Mouse (Mus musculus) hindbrain, embryonic 12.5 days (tissue): ENCODE data around the gene Perp. TPM values are rescaled to one million over a fixed set of nuclear protein-coding genes. Genes with fewer than 3 reads are reported as not detected.

ENCODE experiments used
- ATAC-seq: fragments of 200-750 bp; cut with Nextera tagmentation; 2 replicates; pipeline ENCODE4 v1.8.0; 2017; ENCODE audit warnings: moderate TSS enrichment; ENCODE audit not compliant: low FRiP score
- H3K27ac ChIP-seq: fragments of 300-500 bp; sonication (generic); 2 replicates; pipeline ENCODE4 v1.5.1; 2016; ENCODE audit warnings: mild to moderate bottlenecking
- H3K27me3 ChIP-seq: fragments of 300-500 bp; sonication (generic); 2 replicates; pipeline ENCODE4 v1.6.1; 2016; ENCODE audit warnings: mild to moderate bottlenecking
- H3K36me3 ChIP-seq: fragments of 300-500 bp; sonication (generic); 2 replicates; pipeline ENCODE4 v1.6.1; 2016; ENCODE audit warnings: mild to moderate bottlenecking
- H3K4me1 ChIP-seq: fragments of 300-500 bp; sonication (generic); 2 replicates; pipeline ENCODE4 v1.6.1; 2016
- H3K4me2 ChIP-seq: fragments of 300-500 bp; sonication (generic); replicated peaks from 2 replicates; pipeline ENCODE4 v1.6.1; 2016; ENCODE audit warnings: mild to moderate bottlenecking
- H3K4me3 ChIP-seq: fragments of 300-500 bp; sonication (generic); 2 replicates; pipeline ENCODE4 v1.5.1; 2016; ENCODE audit warnings: mild to moderate bottlenecking
- H3K9ac ChIP-seq: fragments of 300-500 bp; sonication (generic); 2 replicates; pipeline ENCODE4 v1.6.1; 2016; ENCODE audit warnings: mild to moderate bottlenecking, moderate library complexity
- H3K9me3 ChIP-seq: fragments of 300-500 bp; sonication (generic); replicated peaks from 2 replicates; pipeline ENCODE4 v1.6.1; 2016; ENCODE audit warnings: mild to moderate bottlenecking
- WGBS: fragments of 180-500 bp; shearing (Covaris S2); methylation state at CpG from one replicate; pipeline ENCODE4 v1.1.7; 2016; 5-methylcytosine and 5-hydroxymethylcytosine counted together
- polyA plus RNA-seq: library from polyadenylated mRNA; unstranded; fragments of >200 nt; fragmentation: Nextera tagmentation; extraction: Ambion mirVana; gene quantifications from 2 replicates; pipeline ENCODE4 v1.2.1, GENCODE M21; 2016

Gene Perp
- polyA plus RNA-seq, 1 experiment from 2014 or later = 11.8 TPM

DNA sequence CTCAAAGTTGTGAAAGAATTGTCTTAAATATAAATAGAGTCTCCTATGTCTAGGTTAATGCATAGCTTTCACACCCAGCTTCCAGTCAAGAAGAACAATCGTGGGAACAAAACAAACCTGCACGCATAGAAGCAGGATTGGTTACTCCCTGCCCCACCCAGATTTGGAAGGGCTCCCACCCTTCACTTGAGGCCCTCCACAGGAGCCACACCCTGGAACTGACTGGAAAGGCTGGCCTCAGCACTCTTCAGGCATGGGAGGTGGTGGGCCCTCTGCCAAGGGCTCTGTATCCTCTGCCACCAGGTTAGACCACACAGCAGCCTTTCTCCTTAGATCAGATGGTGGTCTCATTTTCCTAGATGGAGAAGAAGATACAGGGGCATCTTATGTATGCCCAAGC lies 26.2 kb downstream of the Perp start:
- no peaks in the 10 kb centered on the region for H3K36me3 ChIP-seq
- H3K4me2 ChIP-seq = no peak overlapping the region
- H3K4me1 ChIP-seq = no peaks in the 10 kb centered on the region
- H3K4me3 ChIP-seq = no peak overlapping the region
- no peak overlapping the region for H3K9ac ChIP-seq
- H3K27ac ChIP-seq = no peak overlapping the region
- WGBS = 89% methylated on average over 2 of the region's 2 CpGs
- no peaks in the 10 kb centered on the region for H3K9me3 ChIP-seq
- H3K27me3 ChIP-seq = no peaks in the 10 kb centered on the region
- no peak for ATAC-seq

DNA sequence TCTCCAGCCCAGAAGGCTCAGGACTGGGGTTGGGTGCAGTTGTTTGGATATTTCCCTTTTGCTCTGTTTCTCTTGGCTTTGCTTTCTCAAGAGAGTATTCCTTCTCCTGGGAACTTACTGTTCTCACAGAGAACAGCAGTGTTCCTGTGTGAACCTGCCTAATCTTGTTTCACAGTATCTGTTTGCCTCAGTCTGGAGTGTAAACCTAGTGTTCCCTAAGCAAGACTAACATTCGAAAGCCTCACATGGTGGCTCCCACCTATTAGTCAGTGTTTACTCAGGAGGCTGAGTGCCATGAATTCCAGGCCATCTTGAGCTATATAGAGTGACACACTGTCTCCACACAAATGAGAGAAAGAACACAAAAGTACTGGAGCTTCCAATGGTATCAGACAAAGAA lies 31.4 kb downstream of the Perp start:
- Histone ChIP-seq H3K9me3 (no peaks in the 10 kb centered on the region), H3K27ac (no peak overlapping the region), H3K4me2 (no peak overlapping the region), H3K27me3 (no peaks in the 10 kb centered on the region), H3K9ac (no peak overlapping the region), H3K4me1 (no peaks in the 10 kb centered on the region), H3K4me3 (no peak overlapping the region), H3K36me3 (no peaks in the 10 kb centered on the region)
- 56% methylated on average over 1 of the region's 1 CpGs for WGBS
- no peak for ATAC-seq

DNA sequence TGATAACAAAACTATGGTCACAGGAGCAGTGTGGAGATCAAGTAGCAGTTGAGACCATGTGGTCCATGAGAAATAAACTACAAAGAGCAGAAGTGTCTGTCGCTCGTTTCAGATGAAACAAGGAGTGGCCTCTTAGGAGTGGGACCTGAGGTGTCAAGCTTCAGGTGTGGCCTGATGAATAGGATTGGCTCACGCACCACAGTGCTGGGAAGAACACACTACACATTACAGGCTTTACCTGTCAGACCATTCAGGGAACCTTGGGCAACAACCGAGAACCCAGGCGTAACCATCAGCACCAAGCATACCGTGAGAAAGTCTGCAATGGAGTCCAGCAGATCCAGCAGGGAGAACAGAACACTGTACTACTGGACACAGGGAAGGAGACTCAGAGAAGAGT lies 33.3 kb downstream of the Perp start:
- ATAC-seq = no peak
- no peaks in the 10 kb centered on the region for H3K36me3 ChIP-seq
- H3K27ac ChIP-seq = no peak overlapping the region
- H3K9me3 ChIP-seq = no peaks in the 10 kb centered on the region
- H3K27me3 ChIP-seq = no peaks in the 10 kb centered on the region
- no peaks in the 10 kb centered on the region for H3K4me1 ChIP-seq
- no peak overlapping the region for H3K9ac ChIP-seq
- no peak overlapping the region for H3K4me2 ChIP-seq
- 94% methylated on average over 6 of the region's 6 CpGs for whole genome bisulfite sequencing
- H3K4me3 ChIP-seq = no peak overlapping the region

DNA sequence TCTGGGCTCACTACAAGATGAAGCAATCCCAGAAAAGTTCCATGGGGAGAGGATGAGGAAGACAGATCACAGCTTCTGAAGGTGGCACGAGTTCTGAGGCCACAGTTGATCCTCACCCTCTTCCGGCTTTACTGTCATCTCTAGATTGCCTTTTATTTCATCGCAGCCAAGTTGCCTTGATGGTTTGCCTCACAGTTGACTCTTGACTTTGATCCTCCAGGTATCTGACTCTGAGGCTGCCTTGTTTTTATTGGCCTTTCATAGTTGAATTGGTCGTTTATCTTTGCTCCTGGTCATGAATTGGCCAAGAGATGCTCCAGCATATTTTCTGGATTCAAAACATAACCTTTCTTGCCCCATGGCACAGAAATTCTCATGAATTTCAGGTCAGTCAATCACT lies 34.3 kb downstream of the Perp start:
- Histone ChIP-seq H3K4me2 (no peak overlapping the region), H3K4me1 (no peaks in the 10 kb centered on the region), H3K36me3 (no peaks in the 10 kb centered on the region), H3K27me3 (no peaks in the 10 kb centered on the region), H3K9ac (no peak overlapping the region), H3K4me3 (no peak overlapping the region), H3K9me3 (no peaks in the 10 kb centered on the region), H3K27ac (no peak overlapping the region)
- no peak for ATAC-seq
- 78% methylated on average over 4 of the region's 4 CpGs for WGBS

DNA sequence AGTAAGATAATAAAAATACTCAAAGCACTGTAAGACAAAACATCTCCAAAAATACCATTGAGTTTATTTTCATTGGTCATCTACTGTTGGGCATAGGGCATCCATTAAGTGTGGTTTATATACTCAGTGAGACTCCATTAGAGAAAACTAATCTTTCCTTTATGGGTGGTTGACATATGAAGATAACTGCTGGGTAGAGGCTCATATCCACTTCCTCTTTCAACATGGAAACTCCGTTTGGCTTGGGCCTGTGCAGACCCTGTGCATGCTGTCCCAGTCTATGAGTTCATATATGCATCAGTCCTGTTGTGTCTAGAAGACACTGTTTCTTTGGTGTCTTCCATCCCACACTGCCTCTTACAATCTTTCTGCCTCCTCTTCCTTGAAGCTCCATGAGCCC lies 34.9 kb downstream of the Perp start:
- Histone ChIP-seq H3K27ac (no peak overlapping the region), H3K4me3 (no peak overlapping the region), H3K9me3 (no peaks in the 10 kb centered on the region), H3K4me1 (no peaks in the 10 kb centered on the region), H3K9ac (no peak overlapping the region), H3K36me3 (no peaks in the 10 kb centered on the region), H3K4me2 (no peak overlapping the region), H3K27me3 (no peaks in the 10 kb centered on the region)
- WGBS = 100% methylated on average over 1 of the region's 1 CpGs
- no peak for ATAC-seq

DNA sequence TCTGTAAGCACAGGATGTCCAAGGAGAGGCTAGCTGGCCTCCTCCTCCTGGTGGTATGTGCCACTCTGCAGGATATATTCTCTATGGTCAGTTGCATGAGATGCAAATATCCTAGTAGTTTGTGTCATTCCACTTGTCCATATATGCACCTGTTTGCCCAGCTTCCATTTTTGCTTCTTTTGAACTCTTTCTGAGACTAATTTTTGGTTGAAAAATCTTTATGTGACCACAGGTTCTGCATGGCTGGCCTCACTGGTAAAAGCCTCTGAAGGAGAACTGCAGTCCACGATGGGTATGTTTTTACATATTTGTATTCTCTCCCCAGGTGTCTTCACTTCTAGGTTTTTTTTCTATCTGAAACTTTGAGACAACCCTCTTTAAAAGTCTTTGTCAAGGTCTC lies 37.4 kb downstream of the Perp start:
- H3K9me3 ChIP-seq = no peaks in the 10 kb centered on the region
- no peaks in the 10 kb centered on the region for H3K27me3 ChIP-seq
- no peak overlapping the region for H3K4me3 ChIP-seq
- no peak for ATAC-seq
- H3K9ac ChIP-seq = no peak overlapping the region
- no peak overlapping the region for H3K4me2 ChIP-seq
- H3K27ac ChIP-seq = no peak overlapping the region
- H3K4me1 ChIP-seq = no peaks in the 10 kb centered on the region
- 74% methylated on average over 1 of the region's 1 CpGs for WGBS
- H3K36me3 ChIP-seq = no peaks in the 10 kb centered on the region

DNA sequence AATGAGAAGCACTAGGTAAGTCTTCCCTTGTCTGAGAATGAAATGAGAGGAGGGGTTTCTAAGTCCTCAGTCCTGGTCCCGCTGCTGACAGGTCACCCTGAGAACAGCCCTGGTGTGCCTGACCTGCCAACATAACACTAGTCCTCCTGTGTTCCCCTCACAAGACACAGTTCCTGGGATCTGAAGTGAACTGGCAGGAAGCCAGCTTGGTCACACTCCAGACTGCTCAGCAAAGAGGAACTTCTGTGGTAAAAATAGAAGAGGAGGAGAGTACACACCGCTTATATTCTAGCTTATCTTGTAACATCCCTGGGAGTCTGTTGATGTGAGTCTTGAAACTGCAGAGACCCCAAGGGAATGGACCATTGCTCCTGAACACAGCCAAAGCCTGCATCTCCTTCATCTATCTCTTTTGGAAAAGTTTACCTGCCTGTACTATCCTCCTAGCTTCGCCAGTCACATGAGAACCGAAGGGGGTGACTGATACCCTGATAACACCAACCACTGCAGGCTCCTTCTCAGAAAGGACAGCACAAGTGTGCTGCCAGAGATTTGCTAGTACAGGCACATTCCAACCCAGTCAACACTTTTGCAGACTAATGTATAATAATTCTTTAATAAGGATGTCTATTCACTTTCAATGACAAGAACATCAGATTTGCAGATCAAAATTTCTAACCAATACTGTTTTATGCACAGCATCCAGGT lies 42.3 kb downstream of the Perp start:
- ATAC-seq = no peak
- no peaks in the 10 kb centered on the region for H3K36me3 ChIP-seq
- no peak overlapping the region for H3K4me3 ChIP-seq
- H3K9me3 ChIP-seq = no peaks in the 10 kb centered on the region
- no peak overlapping the region for H3K27ac ChIP-seq
- WGBS = 85% methylated on average over 4 of the region's 4 CpGs
- no peak overlapping the region for H3K9ac ChIP-seq
- H3K4me1 ChIP-seq = no peaks in the 10 kb centered on the region
- no peak overlapping the region for H3K4me2 ChIP-seq
- no peaks in the 10 kb centered on the region for H3K27me3 ChIP-seq

DNA sequence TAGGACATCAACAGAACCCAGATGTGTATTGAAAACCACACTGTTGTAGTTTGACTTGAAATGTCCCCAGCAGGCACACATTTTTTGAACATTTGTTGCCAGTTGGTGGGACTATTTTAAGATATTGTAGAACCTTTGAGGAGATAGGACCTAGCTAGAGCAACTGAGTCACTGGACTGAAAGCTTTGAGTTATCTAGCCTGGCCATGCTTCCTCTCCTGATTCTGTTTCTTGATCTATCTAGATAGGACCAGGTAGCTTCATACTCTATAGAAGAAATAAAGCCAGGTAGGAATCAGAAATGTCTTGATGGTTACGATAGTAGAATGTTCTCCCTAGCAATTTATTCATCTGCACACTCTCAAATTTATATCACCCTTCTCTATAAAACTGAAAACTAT lies 43.9 kb downstream of the Perp start:
- ATAC-seq = no peak
- H3K4me1 ChIP-seq = no peaks in the 10 kb centered on the region
- H3K9ac ChIP-seq = no peak overlapping the region
- no peaks in the 10 kb centered on the region for H3K36me3 ChIP-seq
- WGBS = 97% methylated on average over 1 of the region's 1 CpGs
- H3K4me3 ChIP-seq = no peak overlapping the region
- H3K9me3 ChIP-seq = no peaks in the 10 kb centered on the region
- no peak overlapping the region for H3K27ac ChIP-seq
- H3K4me2 ChIP-seq = no peak overlapping the region
- no peaks in the 10 kb centered on the region for H3K27me3 ChIP-seq

DNA sequence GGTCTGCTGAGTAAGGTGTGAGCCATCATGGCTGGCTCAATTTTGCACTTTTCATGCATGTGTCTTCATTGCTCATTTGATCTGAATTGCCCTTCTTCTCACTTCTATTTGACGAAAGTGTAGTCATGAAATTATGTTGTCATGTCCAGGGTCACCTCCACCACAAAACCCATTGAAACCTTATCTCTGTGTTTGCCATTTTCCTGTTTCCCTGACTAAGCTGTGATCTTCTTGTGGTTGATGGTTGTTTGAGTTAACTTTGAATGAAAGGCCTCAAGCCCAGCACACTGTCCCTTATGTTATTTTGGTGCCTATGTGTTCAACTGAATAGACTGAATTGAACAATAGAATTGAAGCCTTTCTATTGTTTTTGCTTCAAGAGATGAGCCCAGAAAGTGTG lies 44.4 kb downstream of the Perp start:
- H3K4me3 ChIP-seq = no peak overlapping the region

DNA sequence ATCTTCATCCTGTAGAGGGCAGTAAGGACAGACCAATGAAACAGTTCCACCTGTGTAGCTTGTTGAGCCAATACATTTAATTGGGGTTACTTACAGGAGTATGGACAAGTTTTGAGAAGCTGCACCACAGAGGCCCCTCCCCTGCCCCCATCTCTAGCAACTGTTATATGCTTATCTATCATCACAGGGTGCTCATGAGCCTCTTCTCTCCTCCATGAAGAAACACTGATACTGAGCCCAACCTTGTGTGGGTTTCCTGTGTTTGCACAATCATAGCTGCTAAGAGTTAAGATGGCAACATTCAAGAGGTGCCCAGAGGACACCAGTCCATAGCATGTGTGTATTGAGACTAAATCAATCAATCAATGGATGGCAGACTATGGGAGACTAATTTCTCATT lies 46.3 kb downstream of the Perp start:
- no peak overlapping the region for H3K4me3 ChIP-seq
- no peak overlapping the region for H3K27ac ChIP-seq
- H3K36me3 ChIP-seq = no peaks in the 10 kb centered on the region
- H3K4me1 ChIP-seq = no peaks in the 10 kb centered on the region
- no peak overlapping the region for H3K9ac ChIP-seq
- H3K4me2 ChIP-seq = no peak overlapping the region
- no peak for ATAC-seq
- H3K27me3 ChIP-seq = no peaks in the 10 kb centered on the region
- no peaks in the 10 kb centered on the region for H3K9me3 ChIP-seq

More for the DNA sequence above, 44.4 kb downstream of the Perp start:
- WGBS = 79% methylated on average over 1 of the region's 1 CpGs
- Histone ChIP-seq H3K4me2 (no peak overlapping the region), H3K27ac (no peak overlapping the region), H3K36me3 (no peaks in the 10 kb centered on the region), H3K9me3 (no peaks in the 10 kb centered on the region), H3K9ac (no peak overlapping the region), H3K27me3 (no peaks in the 10 kb centered on the region), H3K4me1 (no peaks in the 10 kb centered on the region)
- ATAC-seq = no peak

DNA sequence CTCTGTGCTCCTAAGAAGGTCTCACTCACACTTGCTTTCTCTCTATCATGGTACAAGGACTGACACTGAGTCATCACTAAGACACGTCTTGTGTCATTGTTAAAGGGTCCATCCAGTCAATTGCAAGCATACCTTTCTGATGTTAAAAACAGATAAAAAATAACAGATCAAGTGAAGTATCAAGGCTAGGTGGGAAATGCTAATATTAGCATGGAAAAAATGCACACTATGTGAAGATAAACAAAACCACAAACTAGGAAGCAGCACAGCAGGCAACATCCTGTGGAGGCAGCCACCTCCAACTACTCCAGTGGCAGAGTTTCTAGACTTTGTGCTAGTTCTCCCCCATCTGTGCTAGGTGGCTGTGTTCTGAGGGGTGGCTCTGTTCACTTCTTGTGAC lies 47.3 kb downstream of the Perp start:
- 71% methylated on average over 1 of the region's 1 CpGs for whole genome bisulfite sequencing
- H3K4me2 ChIP-seq = no peak overlapping the region
- H3K27ac ChIP-seq = no peak overlapping the region
- ATAC-seq = no peak
- H3K36me3 ChIP-seq = no peaks in the 10 kb centered on the region
- H3K27me3 ChIP-seq = no peaks in the 10 kb centered on the region
- no peaks in the 10 kb centered on the region for H3K9me3 ChIP-seq
- no peaks in the 10 kb centered on the region for H3K4me1 ChIP-seq
- H3K9ac ChIP-seq = no peak overlapping the region
- H3K4me3 ChIP-seq = no peak overlapping the region

DNA sequence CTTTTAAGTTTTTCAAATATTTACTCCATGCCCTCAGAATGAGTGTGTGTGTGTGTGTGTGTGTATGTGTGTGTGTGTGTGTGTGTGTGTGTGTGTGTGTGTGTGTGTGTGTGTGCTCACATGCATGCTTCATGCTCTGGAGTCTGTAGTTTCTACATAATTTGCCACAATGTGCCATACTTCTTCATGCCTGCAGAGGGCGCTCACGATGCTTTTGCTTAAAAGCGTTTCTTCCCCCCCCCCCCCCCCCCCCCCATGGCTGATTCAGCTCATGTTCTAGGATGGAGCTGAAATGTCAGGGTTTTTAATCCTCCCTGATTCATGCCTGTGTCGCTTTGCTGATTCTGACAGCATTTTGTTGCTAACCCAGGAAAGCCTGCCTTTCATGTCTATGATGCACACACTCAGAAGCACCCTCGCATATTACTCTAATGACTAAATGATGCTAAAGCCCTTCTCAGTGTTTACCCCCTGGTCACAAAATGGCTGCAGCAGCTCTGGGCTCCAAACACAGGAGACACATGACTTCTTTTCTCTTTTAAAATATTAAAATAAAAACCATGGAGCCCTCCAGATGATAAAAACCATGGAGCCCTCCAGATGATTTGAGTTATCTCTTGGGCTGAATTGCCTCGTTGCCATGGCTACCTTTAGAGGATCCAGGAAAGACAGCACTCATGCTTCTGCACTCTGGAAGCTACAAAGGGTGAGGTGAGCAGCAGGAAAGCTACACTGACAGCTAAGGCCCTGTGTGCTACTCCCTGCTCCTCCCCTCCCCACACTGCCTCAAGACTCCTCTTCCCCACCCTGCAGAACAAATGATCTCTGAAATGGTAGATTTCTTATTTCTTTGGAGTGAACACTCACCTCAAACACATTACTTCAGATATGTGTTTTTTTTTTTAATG lies 49.7 kb downstream of the Perp start:
- Histone ChIP-seq H3K9me3 (no peaks in the 10 kb centered on the region), H3K9ac (no peak overlapping the region), H3K36me3 (no peaks in the 10 kb centered on the region), H3K4me1 (no peaks in the 10 kb centered on the region), H3K27ac (no peak overlapping the region), H3K4me2 (no peak overlapping the region), H3K4me3 (no peak overlapping the region), H3K27me3 (no peaks in the 10 kb centered on the region)
- whole genome bisulfite sequencing = 45% methylated on average over 6 of the region's 6 CpGs
- ATAC-seq = no peak

DNA sequence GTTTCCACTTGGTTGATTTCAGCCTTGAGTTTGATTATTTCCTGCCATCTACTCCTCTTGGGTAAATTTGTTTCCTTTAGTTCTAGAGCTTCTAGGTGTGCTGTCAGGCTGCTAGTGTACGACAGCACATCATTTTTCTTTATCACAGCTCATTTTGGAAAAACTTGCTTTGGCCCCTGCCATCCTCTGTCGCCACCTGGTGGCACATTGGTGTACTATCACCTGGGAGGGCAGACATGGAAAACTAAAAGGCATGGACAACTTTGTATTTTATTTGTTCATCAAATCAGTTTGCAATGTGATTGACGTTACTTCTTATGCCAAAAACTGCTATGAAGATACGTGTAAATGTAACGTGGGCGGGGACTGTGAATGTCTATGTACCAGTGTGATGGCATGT lies 59.3 kb downstream of the Perp start:
- H3K27ac ChIP-seq = no peak overlapping the region
- H3K36me3 ChIP-seq = no peaks in the 10 kb centered on the region
- H3K4me3 ChIP-seq = no peak overlapping the region
- H3K9me3 ChIP-seq = no peaks in the 10 kb centered on the region
- no peak overlapping the region for H3K9ac ChIP-seq
- ATAC-seq = no peak
- no peak overlapping the region for H3K4me2 ChIP-seq
- H3K27me3 ChIP-seq = no peaks in the 10 kb centered on the region
- H3K4me1 ChIP-seq = no peaks in the 10 kb centered on the region
- 27% methylated on average over 6 of the region's 6 CpGs for WGBS
